Mouse (Mus musculus) embryonic facial prominence, embryonic 12.5 days (tissue): ENCODE data around the gene Ppox. TPM values are rescaled to one million over a fixed set of nuclear protein-coding genes. Genes with fewer than 3 reads are reported as not detected.
"Not testable (repeated sequence)": the region's sequence is repeated elsewhere in the genome, so short reads cannot be mapped to it uniquely, and the experiment has no call there.

Source experiments
- ATAC-seq: fragments of 200-750 bp; cut with Nextera tagmentation; 2 replicates; pipeline ENCODE4 v1.8.0; 2017; ENCODE audit not compliant: insufficient number of reproducible peaks, insufficient read depth, low FRiP score, low TSS enrichment
- H3K27ac ChIP-seq: fragments of 300-500 bp; sonication (generic); 2 replicates; pipeline ENCODE4 v1.5.1; 2016; ENCODE audit warnings: mild to moderate bottlenecking
- H3K27me3 ChIP-seq: fragments of 300-500 bp; sonication (generic); 2 replicates; pipeline ENCODE4 v1.6.1; 2016; ENCODE audit warnings: mild to moderate bottlenecking, moderate library complexity
- H3K36me3 ChIP-seq: fragments of 300-500 bp; sonication (generic); 2 replicates; pipeline ENCODE4 v1.6.1; 2016; ENCODE audit warnings: mild to moderate bottlenecking
- H3K4me1 ChIP-seq: fragments of 300-500 bp; sonication (generic); 2 replicates; pipeline ENCODE4 v1.6.1; 2016
- H3K4me2 ChIP-seq: fragments of 300-500 bp; sonication (generic); replicated peaks from 2 replicates; pipeline ENCODE4 v1.6.1; 2016; ENCODE audit warnings: mild to moderate bottlenecking, moderate library complexity
- H3K4me3 ChIP-seq: fragments of 300-500 bp; sonication (generic); 2 replicates; pipeline ENCODE4 v1.5.1; 2016; ENCODE audit warnings: mild to moderate bottlenecking
- H3K9ac ChIP-seq: fragments of 300-500 bp; sonication (generic); 2 replicates; pipeline ENCODE4 v1.6.1; 2016; ENCODE audit warnings: mild to moderate bottlenecking, moderate library complexity
- H3K9me3 ChIP-seq: fragments of 300-500 bp; sonication (generic); 2 replicates; pipeline ENCODE4 v1.6.1; 2016; ENCODE audit warnings: mild to moderate bottlenecking, moderate library complexity
- WGBS: fragments of 180-500 bp; shearing (Covaris S2); methylation state at CpG from one replicate; pipeline ENCODE4 v1.1.7; 2016; 5-methylcytosine and 5-hydroxymethylcytosine counted together
- polyA plus RNA-seq: library from polyadenylated mRNA; unstranded; fragments of >200 nt; fragmentation: Nextera tagmentation; extraction: Ambion mirVana; gene quantifications from 2 replicates; pipeline ENCODE4 v1.2.1, GENCODE M21; 2016

Ppox gene
- polyA plus RNA-seq, 1 experiment from 2014 or later, result 75.4 TPM

DNA sequence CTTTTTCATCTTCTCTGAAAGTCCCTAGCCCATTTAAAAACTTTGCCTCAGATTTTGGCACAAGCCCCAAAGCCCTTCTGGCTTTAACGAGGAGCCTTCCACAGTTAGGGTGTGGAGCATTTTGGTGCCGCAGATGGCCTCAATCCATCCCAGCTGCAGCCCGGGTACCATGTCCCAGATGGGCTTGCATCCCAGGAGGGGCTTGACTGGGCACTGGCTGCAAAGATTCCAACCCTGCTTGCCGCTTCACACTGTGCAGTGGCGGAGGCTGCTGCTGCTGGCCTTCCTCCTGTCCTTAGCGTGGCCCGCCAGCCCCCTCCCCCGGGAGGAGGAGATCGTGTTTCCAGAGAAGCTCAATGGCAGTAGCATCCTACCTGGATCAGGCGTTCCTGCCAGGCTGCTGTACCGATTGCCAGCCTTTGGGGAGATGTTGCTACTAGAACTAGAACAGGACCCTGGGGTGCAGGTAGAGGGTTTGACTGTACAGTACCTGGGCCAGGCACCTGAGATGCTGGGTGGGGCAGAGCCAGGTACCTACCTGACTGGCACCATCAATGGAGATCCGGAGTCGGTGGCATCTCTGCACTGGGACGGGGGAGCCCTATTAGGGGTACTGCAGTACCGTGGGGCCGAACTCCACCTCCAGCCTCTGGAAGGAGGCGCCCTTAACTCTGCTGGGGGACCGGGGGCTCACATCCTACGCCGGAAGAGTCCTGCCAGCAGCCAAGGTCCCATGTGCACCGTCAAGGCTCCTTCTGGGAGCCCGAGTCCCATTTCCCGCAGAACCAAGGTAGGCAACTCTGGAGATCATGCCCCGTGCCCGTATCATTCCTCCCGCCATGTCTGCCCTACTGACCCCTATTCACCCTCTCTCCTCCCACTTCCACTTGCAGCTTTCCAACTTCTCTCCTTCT lies 30.0 kb downstream of the Ppox start, which contains the start of gene Ndufs2:
Gene Ndufs2 (minus strand): TSS at position 709 of the 914 bp plus-strand sequence.
- H3K27me3 ChIP-seq, result no peaks in the 10 kb centered on the region
- peaks cover 63% of the 10 kb centered on the region for H3K4me1 ChIP-seq
- H3K4me3 ChIP-seq, result peak within 1 kb of the TSS; percentile 42
- 8% methylated on average over 26 of the region's 26 CpGs for WGBS
- 0 out of 2 replicates have a peak, but pooled peaks have one; percentile 10 for ATAC-seq
- H3K9me3 ChIP-seq, result no peaks in the 10 kb centered on the region
- H3K36me3 ChIP-seq, result peaks cover 16% of the 10 kb centered on the region
- peak within 1 kb of the TSS; percentile 55 for H3K9ac ChIP-seq
- peak within 1 kb of the TSS; percentile 95 for H3K27ac ChIP-seq
- H3K4me2 ChIP-seq, result peak within 1 kb of the TSS; percentile 80

DNA sequence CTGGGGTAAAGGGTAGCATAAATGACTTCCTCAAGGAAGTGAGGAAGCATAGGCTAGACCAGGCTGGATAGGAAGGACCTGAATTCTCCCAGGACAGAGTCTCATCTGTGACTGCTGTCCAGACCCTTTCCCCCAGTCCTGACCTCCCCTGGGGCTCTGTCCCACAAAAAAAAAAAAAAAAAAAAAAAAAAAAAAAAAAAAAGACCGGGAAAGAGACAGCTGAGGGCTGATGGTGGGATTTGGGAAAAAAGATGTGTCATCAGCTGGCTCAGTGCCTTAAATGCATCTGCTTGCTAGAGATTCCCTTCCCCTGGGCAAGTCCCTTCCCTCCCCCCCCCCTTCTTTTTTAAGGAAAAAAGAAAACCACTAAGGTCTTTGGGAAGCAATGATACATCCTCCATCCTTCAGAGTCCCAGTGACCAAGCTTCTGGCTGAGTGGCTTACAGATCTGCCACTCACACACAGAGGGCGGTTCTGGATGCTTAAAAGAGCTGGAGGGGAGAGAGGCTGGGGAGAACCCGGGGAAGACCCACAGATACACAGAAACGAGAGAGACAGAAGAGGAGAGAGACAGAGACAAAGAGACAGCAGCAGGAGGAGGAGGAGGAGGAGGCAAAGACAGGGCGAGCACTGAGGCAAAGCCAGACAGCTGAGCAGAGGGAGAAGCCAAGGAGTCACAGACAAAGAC lies 30.9 kb downstream of the Ppox start, which contains the start of gene Adamts4:
Gene Adamts4 (plus strand): TSS at position 509 of the 688 bp plus-strand sequence.
- H3K4me2 ChIP-seq, result peak within 1 kb of the TSS; percentile 80
- peaks cover 71% of the 10 kb centered on the region for H3K4me1 ChIP-seq
- H3K36me3 ChIP-seq, result peaks cover 17% of the 10 kb centered on the region
- peak within 1 kb of the TSS; percentile 95 for H3K27ac ChIP-seq
- H3K27me3 ChIP-seq, result no peaks in the 10 kb centered on the region
- H3K9ac ChIP-seq, result peak within 1 kb of the TSS; percentile 55
- WGBS, result 19% methylated on average over 5 of the region's 5 CpGs
- no peak for ATAC-seq
- H3K4me3 ChIP-seq, result peak within 1 kb of the TSS; percentile 42
- no peaks in the 10 kb centered on the region for H3K9me3 ChIP-seq

- no peak overlapping the region for H3K4me3 ChIP-seq
- no peak overlapping the region for H3K4me2 ChIP-seq
- H3K27me3 ChIP-seq, result no peaks in the 10 kb centered on the region
- no peak for ATAC-seq
- whole genome bisulfite sequencing, result 35% methylated on average over 3 of the region's 3 CpGs
- no peaks in the 10 kb centered on the region for H3K9me3 ChIP-seq
- H3K36me3 ChIP-seq, result peaks cover 10% of the 10 kb centered on the region
- peak overlapping the region; percentile 94 for H3K27ac ChIP-seq
- peaks cover 70% of the 10 kb centered on the region for H3K4me1 ChIP-seq
- no peak overlapping the region for H3K9ac ChIP-seq
Measured at GRCm38 (mm10) chr1:171248386-171249226, 32.4 kb downstream of the Ppox start.

DNA sequence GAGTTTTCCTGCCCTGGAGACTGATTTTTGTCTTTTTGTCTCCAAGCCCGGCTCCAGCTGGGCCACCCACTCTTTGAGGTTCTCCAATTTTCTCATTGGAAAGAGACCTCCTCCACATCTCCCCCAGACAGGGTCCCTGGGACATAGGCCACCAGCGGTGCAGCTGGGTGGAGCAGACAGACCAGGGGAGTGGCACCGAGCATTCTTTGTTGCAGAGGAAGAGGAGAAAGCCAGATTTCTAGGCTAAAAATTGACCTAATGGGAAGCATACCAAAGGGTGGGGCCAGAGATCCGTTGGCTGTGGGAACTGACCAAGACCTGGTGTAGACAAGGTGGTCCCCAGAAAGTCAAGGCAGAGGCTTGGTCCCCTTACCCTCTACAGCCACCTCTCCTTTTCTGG lies 33.1 kb downstream of the Ppox start:
- WGBS, result 20% methylated on average over 4 of the region's 4 CpGs
- Histone ChIP-seq H3K36me3 (peaks cover 17% of the 10 kb centered on the region), H3K4me1 (peaks cover 65% of the 10 kb centered on the region), H3K4me3 (no peak overlapping the region), H3K9ac (peak overlapping the region; percentile 49; the same call in 1 of the 2 replicates), H3K9me3 (no peaks in the 10 kb centered on the region), H3K27me3 (no peaks in the 10 kb centered on the region), H3K4me2 (peak overlapping the region; percentile 62), H3K27ac (peak overlapping the region; percentile 94)
- no peak for ATAC-seq

GRCm38 (mm10) chr1:171247453-171247841 lies 33.5 kb downstream of the Ppox start:
- H3K4me2 ChIP-seq, result peak overlapping the region; percentile 62
- peaks cover 60% of the 10 kb centered on the region for H3K4me1 ChIP-seq
- peak overlapping the region; percentile 60 for H3K4me3 ChIP-seq
- 11% methylated on average over 13 of the region's 13 CpGs for WGBS
- H3K36me3 ChIP-seq, result peaks cover 20% of the 10 kb centered on the region
- ATAC-seq, result no peak
- peak overlapping the region; percentile 94 for H3K27ac ChIP-seq
- H3K9ac ChIP-seq, result peak overlapping the region; percentile 49; the same call in 1 of the 2 replicates
- no peaks in the 10 kb centered on the region for H3K9me3 ChIP-seq
- H3K27me3 ChIP-seq, result no peaks in the 10 kb centered on the region

GRCm38 (mm10) chr1:171246709-171247452 lies 34.1 kb downstream of the Ppox start:
- peak; percentile 86 for ATAC-seq
- WGBS, result under 1% methylated on average over 41 of the region's 41 CpGs

DNA sequence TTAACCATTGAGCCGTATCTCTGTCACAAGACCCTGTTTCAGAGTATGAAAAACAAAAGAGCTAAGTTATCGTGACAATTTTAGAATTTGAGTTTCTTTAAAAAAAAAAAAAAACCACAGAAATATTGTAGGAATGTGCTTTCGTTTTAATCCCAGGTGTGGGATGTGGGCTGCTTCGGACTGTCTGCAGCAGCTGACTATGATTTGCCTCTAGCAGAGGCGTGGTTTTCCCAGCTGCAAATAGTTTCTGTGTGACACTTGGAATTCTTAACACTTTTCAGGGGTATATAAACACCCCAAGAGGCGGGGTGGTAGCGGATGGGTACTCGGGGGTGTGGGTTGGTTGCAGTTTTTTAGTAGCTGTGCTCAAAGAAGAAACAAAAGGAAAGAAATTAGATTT lies 35.6 kb downstream of the Ppox start:
- ATAC-seq, result no peak
- WGBS, result 81% methylated on average over 8 of the region's 8 CpGs
- no peak overlapping the region for H3K9ac ChIP-seq
- H3K27ac ChIP-seq, result no peak overlapping the region
- no peaks in the 10 kb centered on the region for H3K9me3 ChIP-seq
- H3K4me1 ChIP-seq, result peaks cover 42% of the 10 kb centered on the region
- no peaks in the 10 kb centered on the region for H3K27me3 ChIP-seq
- peak overlapping the region; percentile 70; the same call in 1 of the 2 replicates for H3K4me2 ChIP-seq
- no peak overlapping the region for H3K4me3 ChIP-seq
- peaks cover 41% of the 10 kb centered on the region for H3K36me3 ChIP-seq

More at GRCm38 (mm10) chr1:171246709-171247452, 34.1 kb downstream of the Ppox start:
- Histone ChIP-seq H3K4me3 (peak overlapping the region; percentile 60), H3K4me1 (peaks cover 56% of the 10 kb centered on the region), H3K27ac (peak overlapping the region; percentile 94), H3K9me3 (no peaks in the 10 kb centered on the region), H3K9ac (peak overlapping the region; percentile 72), H3K27me3 (no peaks in the 10 kb centered on the region), H3K36me3 (peaks cover 26% of the 10 kb centered on the region), H3K4me2 (peak overlapping the region; percentile 70)

- Histone ChIP-seq H3K36me3 (peaks cover 73% of the 10 kb centered on the region), H3K4me1 (peaks cover 13% of the 10 kb centered on the region; the same call in 1 of the 2 replicates)
- not testable (repeated sequence) for H3K4me2 ChIP-seq, H3K27ac ChIP-seq, H3K9ac ChIP-seq, ATAC-seq, H3K9me3 ChIP-seq, H3K27me3 ChIP-seq, H3K4me3 ChIP-seq
- 83% methylated on average over 12 of the region's 12 CpGs for WGBS
Measured at GRCm38 (mm10) chr1:171241952-171242351, 39.0 kb downstream of the Ppox start.

DNA sequence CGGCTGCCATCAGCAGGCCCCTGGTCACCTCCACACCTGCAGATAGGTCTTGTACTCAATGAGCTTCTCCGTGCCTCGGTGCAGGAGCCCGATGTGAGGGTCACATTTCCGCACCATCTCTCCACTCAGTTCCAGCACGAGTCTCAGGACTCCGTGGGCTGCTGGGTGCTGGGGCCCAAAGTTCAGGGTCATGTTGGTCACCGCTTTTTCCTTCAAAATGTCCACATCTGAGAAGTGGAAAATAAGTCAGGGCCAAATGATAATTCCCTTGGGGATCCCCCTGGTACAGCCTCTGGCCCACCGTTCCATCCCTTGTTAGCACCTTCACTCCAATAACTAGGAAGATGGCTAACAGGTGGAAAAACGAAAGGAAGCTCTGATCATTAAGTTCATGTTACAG lies 40.1 kb downstream of the Ppox start:
- Histone ChIP-seq H3K27ac (no peak overlapping the region), H3K9ac (no peak overlapping the region), H3K4me1 (peaks cover 9% of the 10 kb centered on the region; the same call in 1 of the 2 replicates), H3K9me3 (no peaks in the 10 kb centered on the region), H3K4me2 (no peak overlapping the region), H3K27me3 (no peaks in the 10 kb centered on the region), H3K4me3 (no peak overlapping the region), H3K36me3 (peaks cover 83% of the 10 kb centered on the region)
- no peak for ATAC-seq
- WGBS, result 86% methylated on average over 10 of the region's 10 CpGs

DNA sequence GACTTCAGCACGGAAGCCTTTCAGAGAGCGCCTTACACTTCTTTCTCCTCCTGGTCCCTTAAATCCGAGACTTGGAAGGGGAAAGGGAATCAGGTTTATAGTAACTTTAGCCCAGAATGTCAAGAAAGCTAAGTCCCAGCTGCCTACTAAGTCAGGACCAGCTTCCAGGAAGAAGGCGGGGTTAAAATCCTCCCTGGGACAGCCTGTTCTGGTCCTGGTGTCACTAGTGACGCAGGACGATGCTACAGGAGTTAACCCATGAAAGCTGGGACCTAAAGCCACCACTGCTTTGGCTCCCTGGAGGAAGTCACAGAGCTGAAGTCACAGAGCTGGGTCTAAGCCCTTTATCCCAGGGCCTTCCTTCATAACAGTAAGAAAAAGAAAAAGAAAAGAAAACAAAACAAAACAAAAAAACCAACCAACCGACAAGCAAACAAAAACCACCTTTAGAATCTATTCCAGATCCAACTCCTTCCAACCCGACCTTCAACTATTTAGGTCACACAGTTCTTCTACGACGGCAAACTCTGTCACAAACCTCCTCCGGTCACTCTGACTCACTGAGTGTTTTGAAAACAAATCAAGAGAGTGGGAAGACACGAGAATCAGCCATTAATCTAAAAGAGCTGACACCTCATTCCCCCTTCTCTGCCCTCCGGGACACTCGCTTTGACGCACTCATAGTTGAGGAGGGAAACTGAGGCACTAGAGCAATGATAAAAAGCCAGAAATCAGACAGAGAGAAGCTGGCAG lies 40.8 kb downstream of the Ppox start:
- peaks cover 85% of the 10 kb centered on the region for H3K36me3 ChIP-seq
- no peaks in the 10 kb centered on the region for H3K9me3 ChIP-seq
- H3K27me3 ChIP-seq, result no peaks in the 10 kb centered on the region
- H3K9ac ChIP-seq, result no peak overlapping the region
- ATAC-seq, result no peak
- no peak overlapping the region for H3K27ac ChIP-seq
- H3K4me1 ChIP-seq, result 0 out of 2 replicates have a peak, but pooled peaks cover 3% of the 10 kb centered on the region
- no peak overlapping the region for H3K4me2 ChIP-seq
- WGBS, result 74% methylated on average over 15 of the region's 15 CpGs
- H3K4me3 ChIP-seq, result no peak overlapping the region
